Mouse (Mus musculus) MEL (cell line): Measurements from ENCODE around the gene Map2k5. TPM values are rescaled to one million over a fixed set of nuclear protein-coding genes. Genes with fewer than 3 reads are reported as not detected.

Experiments
- DNase-seq: peaks from one replicate; pipeline ENCODE4 v3.0.0; 2011; ENCODE audit warnings: low read depth, low spot score
- H3K27ac ChIP-seq: 2 replicates; pipeline ENCODE4 v1.5.1; 2012; ENCODE audit warnings: low read depth, mild to moderate bottlenecking, control low read depth, low read length, moderate library complexity; ENCODE audit not compliant: control insufficient read depth
- H3K27me3 ChIP-seq, 2 experiments: fragments of 150-350 bp in 1 of 2; sonication (generic) in 1 of 2; 2 replicates each; pipeline ENCODE4 v1.6.1; 2012; ENCODE audit warnings: low read length in 2 of 2, mild to moderate bottlenecking in 2 of 2, improper control_type of control experiment in 1 of 2, moderate library complexity in 1 of 2; ENCODE audit not compliant: insufficient read depth in 2 of 2, control insufficient read depth in 1 of 2
- H3K36me3 ChIP-seq, 2 experiments: 2 replicates each; pipeline ENCODE4 v1.6.1; 2012 to 2014; ENCODE audit warnings: low read length in 2 of 2, improper control_type of control experiment in 1 of 2, inconsistent platforms in 1 of 2, mild to moderate bottlenecking in 1 of 2; ENCODE audit not compliant: insufficient read depth in 2 of 2, control insufficient read depth in 1 of 2
- H3K4me1 ChIP-seq, 2 experiments: fragments of 150-350 bp in 1 of 2; sonication (generic) in 1 of 2; 2 replicates each; pipeline ENCODE4 v1.6.1; 2012; ENCODE audit warnings: low read length in 2 of 2, improper control_type of control experiment in 1 of 2, mild to moderate bottlenecking in 1 of 2; ENCODE audit not compliant: insufficient read depth in 2 of 2, control insufficient read depth in 1 of 2
- H3K4me3 ChIP-seq, 2 experiments: fragments of 150-350 bp in 1 of 2; sonication (generic) in 1 of 2; 2 replicates each; pipeline ENCODE4 v1.5.1; 2012; ENCODE audit warnings: low read depth in 2 of 2, low read length in 2 of 2, mild to moderate bottlenecking in 2 of 2, moderate library complexity in 2 of 2, control low read depth in 1 of 2, improper control_type of control experiment in 1 of 2; ENCODE audit not compliant: control insufficient read depth in 1 of 2, insufficient read depth in 1 of 2
- H3K79me2 ChIP-seq: 2 replicates; pipeline ENCODE4 v1.6.1; 2012; ENCODE audit warnings: mild to moderate bottlenecking, low read length, moderate library complexity; ENCODE audit not compliant: control insufficient read depth, poor library complexity, insufficient read depth
- H3K9ac ChIP-seq: 2 replicates; pipeline ENCODE4 v1.6.1; 2012; ENCODE audit warnings: low read depth, mild to moderate bottlenecking, control low read depth, low read length, moderate library complexity; ENCODE audit not compliant: control insufficient read depth, poor library complexity, severe bottlenecking
- H3K9me3 ChIP-seq: fragments of 150-350 bp; sonication (generic); replicated peaks from 2 replicates; pipeline ENCODE4 v1.6.1; 2012; ENCODE audit warnings: mild to moderate bottlenecking, low read length, improper control_type of control experiment, moderate library complexity; ENCODE audit not compliant: insufficient read depth
- BHLHE40 ChIP-seq: IDR thresholded peaks from 2 replicates; pipeline ENCODE4 v1.6.1; 2012; ENCODE audit warnings: low read depth, mild to moderate bottlenecking, inconsistent platforms, low read length, improper control_type of control experiment, borderline replicate concordance
- CHD2 ChIP-seq: IDR thresholded peaks from 2 replicates; pipeline ENCODE4 v1.6.1; 2011; ENCODE audit warnings: low read length, improper control_type of control experiment
- ETS1 ChIP-seq: IDR thresholded peaks from 2 replicates; pipeline ENCODE4 v1.6.1; 2012; ENCODE audit warnings: low read depth, mild to moderate bottlenecking, inconsistent platforms, low read length, improper control_type of control experiment, moderate library complexity
- GATA1 ChIP-seq: IDR thresholded peaks from 2 replicates; pipeline ENCODE4 v1.6.1; 2011; ENCODE audit warnings: low read depth, low read length, improper control_type of control experiment
- HCFC1 ChIP-seq: IDR thresholded peaks from 2 replicates; pipeline ENCODE4 v1.6.1; 2012; ENCODE audit warnings: low read depth, mild to moderate bottlenecking, inconsistent platforms, low read length, improper control_type of control experiment, moderate library complexity
- JUND ChIP-seq: IDR thresholded peaks from 2 replicates; pipeline ENCODE4 v1.6.1; 2011; ENCODE audit warnings: low read depth, mild to moderate bottlenecking, improper control_type of control experiment, low read length
- MAX ChIP-seq: IDR thresholded peaks from 2 replicates; pipeline ENCODE4 v1.6.1; 2011; ENCODE audit warnings: low read length, improper control_type of control experiment
- MAZ ChIP-seq: IDR thresholded peaks from 2 replicates; pipeline ENCODE4 v1.6.1; 2012; ENCODE audit warnings: low read depth, mild to moderate bottlenecking, inconsistent platforms, low read length, improper control_type of control experiment
- MYC ChIP-seq: IDR thresholded peaks from 2 replicates; pipeline ENCODE4 v1.6.1; 2011; ENCODE audit warnings: low read depth, mild to moderate bottlenecking, low read length, improper control_type of control experiment, moderate library complexity
- NELFE ChIP-seq: IDR thresholded peaks from 2 replicates; pipeline ENCODE4 v1.6.1; 2011; ENCODE audit warnings: low read depth, low read length, improper control_type of control experiment
- POLR2AphosphoS5 ChIP-seq: IDR thresholded peaks from 2 replicates; pipeline ENCODE4 v1.6.1; 2012; ENCODE audit warnings: low read depth, borderline replicate concordance, mild to moderate bottlenecking, inconsistent platforms, low read length, moderate library complexity, mixed read lengths
- RCOR1 ChIP-seq: IDR thresholded peaks from 2 replicates; pipeline ENCODE4 v1.6.1; 2012; ENCODE audit warnings: low read depth, mild to moderate bottlenecking, inconsistent platforms, low read length, improper control_type of control experiment
- SMC3 ChIP-seq: IDR thresholded peaks from 2 replicates; pipeline ENCODE4 v1.6.1; 2011; ENCODE audit warnings: low read depth, low read length, improper control_type of control experiment
- TBP ChIP-seq: IDR thresholded peaks from 2 replicates; pipeline ENCODE4 v1.8.0; 2011; ENCODE audit warnings: low read depth, low read length, improper control_type of control experiment
- TCF12 ChIP-seq: IDR thresholded peaks from 2 replicates; pipeline ENCODE4 v1.6.1; 2014; ENCODE audit warnings: low read depth, mild to moderate bottlenecking, inconsistent platforms, low read length, improper control_type of control experiment, moderate library complexity
- USF1 ChIP-seq: IDR thresholded peaks from 2 replicates; pipeline ENCODE4 v1.6.1; 2014; ENCODE audit warnings: low read depth, mild to moderate bottlenecking, inconsistent platforms, low read length, improper control_type of control experiment, moderate library complexity
- ZC3H11A ChIP-seq: IDR thresholded peaks from 2 replicates; pipeline ENCODE4 v1.6.1; 2012; ENCODE audit warnings: low read depth, mild to moderate bottlenecking, inconsistent platforms, low read length, improper control_type of control experiment
- ZKSCAN1 ChIP-seq: IDR thresholded peaks from 2 replicates; pipeline ENCODE4 v1.6.1; 2012; ENCODE audit warnings: low read depth, mild to moderate bottlenecking, inconsistent platforms, low read length, improper control_type of control experiment, moderate library complexity
- ZMIZ1 ChIP-seq: IDR thresholded peaks from 2 replicates; pipeline ENCODE4 v1.6.1; 2012; ENCODE audit warnings: low read depth, mild to moderate bottlenecking, inconsistent platforms, low read length, improper control_type of control experiment, moderate library complexity
- polyA plus RNA-seq, 2 experiments: library from polyadenylated mRNA; stranded (reverse) in 1 of 2; unstranded in 1 of 2; fragments of >175 nt in 1 of 2; fragments of >200 nt in 1 of 2; gene quantifications; 2 replicates each; pipeline versions ENCODE4 v1.2.1 to v1.2.4; 2012; ENCODE audit warnings: low replicate concordance in 2 of 2, low read depth in 1 of 2; ENCODE audit not compliant: insufficient read length in 2 of 2, insufficient read depth in 1 of 2, missing spikeins in 1 of 2
- total RNA-seq: library from RNA; depleted of rRNA; stranded (reverse); fragments of 300-350 nt; gene quantifications from 2 replicates; pipeline ENCODE4 v1.2.3, GENCODE M21; 2012

The Map2k5 gene
- total and polyA plus RNA-seq, 3 experiments, result 9.6 to 29.1 TPM; not detected in 1

DNA sequence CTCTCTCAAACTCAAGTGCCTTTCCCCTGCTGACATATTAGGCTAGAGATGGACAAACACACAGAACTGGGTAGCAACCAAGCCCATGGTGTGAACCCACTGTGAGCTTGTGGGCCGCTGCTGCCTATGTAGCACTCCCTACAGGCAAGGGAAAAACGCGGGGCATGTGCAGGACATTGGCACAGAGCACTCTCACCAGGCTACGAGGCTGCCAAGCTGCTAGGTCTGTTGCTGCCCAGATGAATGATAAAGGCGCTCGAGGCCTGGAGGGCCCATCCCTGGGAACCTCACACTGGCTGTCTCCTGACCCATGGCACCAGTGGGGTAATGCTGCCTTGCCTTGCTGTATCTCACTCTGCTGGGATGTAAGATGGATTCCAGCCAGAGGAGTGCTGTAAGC, 31.7 kb downstream of the Map2k5 start:
- H3K4me1 ChIP-seq, result no peaks in the 10 kb centered on the region; a peak in 1 of 4 replicates
- H3K4me3 ChIP-seq, result no peak overlapping the region
- no peak overlapping the region for H3K9ac ChIP-seq
- H3K9me3 ChIP-seq, result no peaks in the 10 kb centered on the region
- peaks cover 0 to 2% of the 10 kb centered on the region in 2 experiments; a peak in 1 of 4 replicates for H3K36me3 ChIP-seq
- DNase-seq, result no peak
- no peaks in the 10 kb centered on the region for H3K27me3 ChIP-seq
- no peaks in the 10 kb centered on the region for H3K79me2 ChIP-seq
- TF ChIP-seq RCOR1, result no peak
- TF ChIP-seq ZC3H11A, result no peak
- no peak for TF ChIP-seq ETS1
- no peak for TF ChIP-seq MYC
- TF ChIP-seq MAZ, result no peak
- no peak for TF ChIP-seq USF1
- no peak overlapping the region for H3K27ac ChIP-seq

- H3K27me3 ChIP-seq, result no peaks in the 10 kb centered on the region
- TF ChIP-seq JUND, result no peak
- TF ChIP-seq NELFE, result no peak
- TF ChIP-seq MAZ, result no peak
- no peak for TF ChIP-seq ZMIZ1
- TF ChIP-seq HCFC1, result no peak
- TF ChIP-seq SMC3, result no peak
- TF ChIP-seq GATA1, result no peak
- no peak for TF ChIP-seq USF1
- no peak for TF ChIP-seq MAX
- TF ChIP-seq ZKSCAN1, result no peak
- no peak for TF ChIP-seq TCF12
- TF ChIP-seq POLR2AphosphoS5, result no peak
- no peak for TF ChIP-seq RCOR1
- no peak for TF ChIP-seq CHD2
- TF ChIP-seq TBP, result no peak
- no peak for TF ChIP-seq BHLHE40
- DNase-seq, result no peak
- no peak overlapping the region for H3K4me3 ChIP-seq
- H3K4me1 ChIP-seq, result no peaks in the 10 kb centered on the region; a peak in 1 of 4 replicates
- no peak overlapping the region for H3K9ac ChIP-seq
- H3K9me3 ChIP-seq, result no peaks in the 10 kb centered on the region
- peaks cover 0 to 2% of the 10 kb centered on the region in 2 experiments; a peak in 2 of 4 replicates for H3K36me3 ChIP-seq
- no peak overlapping the region for H3K27ac ChIP-seq
- no peaks in the 10 kb centered on the region for H3K79me2 ChIP-seq
Measured at GRCm38 (mm10) chr9:63341761-63342160, 35.9 kb downstream of the Map2k5 start.
